Mouse (Mus musculus) brain, embryonic 14.5 days (tissue): ENCODE measurements around the gene Lrsam1.

Experiments
- CTCF ChIP-seq: fragments of 200-500 bp; IDR thresholded peaks from 2 replicates; pipeline ENCODE4 v1.5.1; 2012; ENCODE audit warnings: inconsistent platforms, mild to moderate bottlenecking, moderate library complexity, borderline replicate concordance; ENCODE audit not compliant: insufficient read depth, insufficient read length; ENCODE audit errors: extremely low read depth
- POLR2A ChIP-seq: fragments of 200-500 bp; IDR thresholded peaks from 2 replicates; pipeline ENCODE4 v1.6.1; 2012; ENCODE audit warnings: mild to moderate bottlenecking, inconsistent platforms, borderline replicate concordance; ENCODE audit not compliant: poor library complexity, insufficient read depth, insufficient read length, severe bottlenecking; ENCODE audit errors: extremely low read depth

- TF ChIP-seq POLR2A (no peak), CTCF (no peak)
Observed at GRCm38 (mm10) chr2:32989376-32989775, 28.0 kb upstream of the Lrsam1 start.
